Mouse (Mus musculus) induced T-regulatory cell, adult 2 months (primary cell): ENCODE measurements around the gene Atrnl1.

Experiments used
- DNase-seq: peaks from one replicate; pipeline ENCODE4 v3.0.0-alpha.2; 2012; ENCODE audit warnings: low read depth

Gene Atrnl1

DNA sequence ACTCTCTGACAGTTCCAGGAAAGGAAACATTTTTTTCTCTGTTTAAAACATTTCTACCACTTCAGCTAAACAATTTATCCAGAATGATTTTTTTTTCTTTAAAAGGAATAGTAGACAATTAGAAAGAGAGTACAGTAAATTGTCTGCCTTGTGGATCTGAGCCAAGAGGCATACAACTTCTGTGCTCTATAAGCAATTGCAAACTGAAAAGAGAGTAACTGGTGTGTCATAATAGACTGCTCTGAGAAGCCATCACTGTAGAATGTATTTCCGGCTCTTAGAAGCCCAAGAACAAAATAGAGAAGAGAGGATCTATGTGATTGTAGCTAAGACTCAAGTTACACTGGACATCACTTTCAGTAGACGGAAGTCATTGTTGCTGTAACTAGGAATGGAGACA lies 458.1 kb downstream of the Atrnl1 start:
- DNase-seq: no peak

DNA sequence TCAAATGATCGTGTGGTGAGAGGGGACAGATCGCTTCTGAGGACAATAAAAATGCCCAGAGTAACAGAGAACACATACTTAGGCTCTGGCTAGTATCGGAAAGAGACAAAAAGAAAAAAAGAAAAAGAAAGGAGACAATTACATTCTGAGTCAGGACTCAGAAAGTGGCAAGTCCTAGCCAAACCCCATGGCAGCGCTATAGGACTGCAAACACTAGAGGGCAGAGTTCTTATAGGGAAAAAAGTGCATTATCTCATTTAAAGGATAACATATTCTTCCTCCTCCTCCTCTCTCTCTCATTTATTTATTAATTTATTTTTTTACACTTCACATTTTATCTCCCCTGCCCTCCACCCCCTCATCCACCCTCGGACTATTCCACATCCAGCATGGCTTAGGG lies 461.6 kb downstream of the Atrnl1 start:
- DNase-seq: peak; percentile 29

DNA sequence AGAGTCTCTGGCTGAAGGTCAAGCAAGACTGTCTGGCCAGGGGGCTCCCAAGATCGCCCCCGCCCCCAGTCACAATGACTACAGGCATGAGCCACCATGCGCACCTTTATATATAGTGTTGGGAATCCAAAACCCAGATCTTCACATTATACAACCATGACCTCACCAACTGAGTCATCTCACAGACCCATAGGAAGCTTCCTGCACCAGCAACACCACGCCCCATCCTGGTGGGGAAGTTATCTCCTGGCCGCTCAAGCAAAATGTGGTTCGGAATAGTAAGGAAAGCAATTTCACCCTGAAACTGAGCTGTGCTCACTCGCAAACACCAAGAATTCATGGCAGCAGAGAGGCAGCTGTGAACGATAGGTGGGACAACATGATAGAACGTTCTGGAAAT lies 462.0 kb downstream of the Atrnl1 start:
- DNase-seq: no peak

DNA sequence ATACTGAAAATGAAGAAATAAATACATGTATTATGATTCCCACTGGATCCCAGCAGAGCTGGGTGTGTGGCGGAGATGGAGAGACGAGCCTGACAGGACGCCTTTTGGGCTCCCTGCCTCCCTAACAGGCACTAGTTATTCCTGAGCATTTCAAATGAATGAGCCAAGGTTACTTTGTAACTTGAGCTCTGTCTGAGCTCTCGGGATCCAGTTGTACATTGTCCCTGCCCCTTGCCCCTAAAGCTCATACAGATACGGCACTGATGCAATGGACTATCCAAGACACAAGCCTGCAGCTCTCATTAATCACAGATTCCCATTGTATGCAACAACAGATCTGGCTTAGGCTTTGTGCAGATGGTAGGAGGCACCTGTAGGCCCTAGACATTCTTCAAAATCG lies 464.4 kb downstream of the Atrnl1 start:
- no peak for DNase-seq

DNA sequence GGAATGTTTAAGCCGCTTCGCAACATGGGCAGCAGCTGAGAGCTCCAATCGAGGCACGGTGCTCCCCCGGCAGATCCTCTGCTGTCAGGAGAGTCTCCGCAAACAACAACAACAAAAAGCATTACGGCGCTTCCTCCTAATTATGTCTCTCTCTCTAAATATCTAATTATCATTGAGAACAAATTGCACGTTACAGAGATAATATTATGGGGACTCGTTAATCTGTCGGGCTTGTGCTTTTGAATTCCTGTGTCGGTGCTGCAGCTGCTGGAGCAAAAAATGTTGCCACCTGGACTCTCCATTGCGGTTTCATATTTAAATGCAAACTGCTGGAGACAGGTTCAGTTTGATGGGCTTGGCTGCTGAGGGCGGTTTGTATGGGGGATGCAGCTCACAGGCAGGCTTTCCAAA lies 466.1 kb downstream of the Atrnl1 start:
- DNase-seq: no peak

DNA sequence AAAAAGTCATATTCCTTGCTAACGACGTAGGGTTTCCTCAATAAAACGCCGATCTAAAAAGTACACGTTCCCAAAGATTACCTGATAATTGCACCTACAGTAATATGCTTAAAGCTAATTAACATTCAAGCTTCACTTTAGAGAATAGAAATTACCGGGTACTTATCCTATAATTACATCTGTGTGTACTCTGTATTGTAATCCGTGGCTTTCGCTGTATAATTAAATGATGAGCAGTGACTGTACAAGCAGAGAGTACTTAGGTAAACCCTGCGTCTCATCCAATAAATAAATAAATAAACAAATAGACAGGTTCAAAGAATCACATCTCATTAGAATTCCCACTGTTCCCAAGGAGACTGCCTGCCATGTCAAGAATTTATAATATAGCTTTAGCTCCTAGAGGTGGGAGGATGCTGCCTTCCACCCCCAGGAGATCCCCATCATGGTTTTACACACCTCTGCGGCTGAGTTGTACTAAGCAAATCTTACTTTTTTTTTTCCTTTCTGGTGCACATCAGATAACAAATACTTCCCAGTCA lies 466.8 kb downstream of the Atrnl1 start:
- no peak for DNase-seq

DNA sequence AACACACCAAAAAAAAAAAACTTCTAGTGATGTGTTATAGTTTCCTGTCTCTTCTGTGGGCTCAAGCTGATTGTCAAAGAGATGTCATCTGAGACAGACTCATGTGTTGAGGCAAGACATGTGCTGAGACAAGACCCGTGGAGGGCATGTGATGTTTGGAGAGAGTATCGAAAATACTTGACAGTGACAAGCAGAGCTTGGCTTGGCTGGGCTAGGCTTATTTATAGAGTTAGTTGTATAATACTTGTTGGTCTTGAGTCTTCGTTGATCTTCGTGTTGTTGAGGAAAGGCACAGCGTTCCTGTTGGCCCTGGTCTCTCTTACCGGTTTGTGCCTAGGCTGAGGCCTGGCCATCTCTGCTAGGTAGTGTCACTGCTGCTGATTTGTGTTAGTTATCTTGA lies 469.3 kb downstream of the Atrnl1 start:
- no peak for DNase-seq

DNA sequence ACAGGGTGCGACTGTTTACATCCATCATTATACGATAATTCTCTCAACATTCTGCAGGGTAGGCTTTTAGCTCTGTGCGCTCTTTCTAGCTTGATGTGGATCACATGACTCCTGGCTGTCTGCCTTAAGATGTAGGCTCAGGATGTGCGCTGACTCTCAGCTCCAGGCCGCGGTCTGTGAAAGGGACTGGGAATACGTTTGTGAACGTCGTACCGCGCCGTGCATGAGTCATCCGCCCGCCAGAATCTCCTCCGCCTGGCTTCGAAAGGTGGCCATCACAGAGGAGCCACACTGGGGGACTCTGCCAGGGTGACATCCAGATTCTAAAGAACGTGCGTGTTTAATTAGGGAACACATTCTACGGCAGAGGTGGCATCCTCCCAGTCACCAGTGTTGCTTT lies 471.9 kb downstream of the Atrnl1 start:
- DNase-seq: no peak

DNA sequence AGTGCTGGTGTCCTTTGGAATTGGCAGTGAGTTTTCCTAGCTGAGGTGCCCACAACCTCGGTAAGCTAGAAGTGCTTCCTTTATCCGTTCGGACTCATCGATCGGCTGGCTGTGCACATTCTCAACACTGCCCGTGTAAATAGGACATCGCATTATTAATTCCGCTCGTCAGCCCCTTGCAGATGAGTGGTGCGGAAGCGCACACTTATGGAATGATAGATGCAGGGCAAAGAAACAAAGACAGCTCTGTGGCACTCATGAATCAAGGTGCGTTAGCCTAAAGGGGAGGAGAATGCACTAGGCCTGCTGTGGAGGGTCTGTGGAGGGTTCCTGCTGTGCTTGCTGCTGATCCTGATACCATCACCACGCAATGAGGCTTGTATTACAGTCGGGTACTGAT lies 474.0 kb downstream of the Atrnl1 start:
- no peak for DNase-seq

DNA sequence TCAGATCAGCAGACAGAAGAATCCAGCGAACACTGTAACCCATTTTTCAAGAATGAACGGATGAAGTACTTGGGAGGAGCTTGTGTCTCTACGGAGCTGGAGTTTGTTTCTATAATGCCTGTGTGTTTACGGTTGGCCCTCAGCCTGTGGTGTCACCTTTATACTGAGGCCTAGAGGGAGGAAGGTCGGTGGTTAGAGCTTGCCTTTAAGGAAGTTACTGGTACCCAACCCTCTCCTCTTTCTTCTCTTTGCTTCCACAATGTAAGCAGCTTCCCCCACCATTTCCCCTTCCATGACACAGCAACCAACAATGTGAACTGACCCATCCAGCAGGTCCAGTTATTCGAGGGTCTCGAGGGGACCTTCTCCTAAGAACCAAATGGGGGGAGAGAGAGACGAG lies 475.9 kb downstream of the Atrnl1 start:
- DNase-seq: no peak

DNA sequence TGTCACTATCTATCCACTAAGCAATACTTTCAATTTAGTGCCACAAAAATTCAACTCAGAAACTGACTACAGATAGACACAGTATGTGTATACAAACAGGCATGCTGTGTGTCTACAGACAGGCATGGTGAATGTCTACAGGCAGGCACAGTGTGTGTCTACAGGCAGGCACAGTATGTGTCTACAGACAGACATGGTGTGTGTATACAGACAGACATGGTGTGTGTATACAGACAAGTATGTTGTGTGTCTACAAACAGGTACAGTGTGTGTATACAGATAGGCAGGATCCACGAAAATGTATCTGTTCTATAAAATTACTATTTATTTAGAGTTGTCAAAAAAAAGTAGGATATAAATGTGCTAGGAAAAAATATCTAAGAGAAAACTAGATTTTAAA lies 477.1 kb downstream of the Atrnl1 start:
- no peak for DNase-seq

DNA sequence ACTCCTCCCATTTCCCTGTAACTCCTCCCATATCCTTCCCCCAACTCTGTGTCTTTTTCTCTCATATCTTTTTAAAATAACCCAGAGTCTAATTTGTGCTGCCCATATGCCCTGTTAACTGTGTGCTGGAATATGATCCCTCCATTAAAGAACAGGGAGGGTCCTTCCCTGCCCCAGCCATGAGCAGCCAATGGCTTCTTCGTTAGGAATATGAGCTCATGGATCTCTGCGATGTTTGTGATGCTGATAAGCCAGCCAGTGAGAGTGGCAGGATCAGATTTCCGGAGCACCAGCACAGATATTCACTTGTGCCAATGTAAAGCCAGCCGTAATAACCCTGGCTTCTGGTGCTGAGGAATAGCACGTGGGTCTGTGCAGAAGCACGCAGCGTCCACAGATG lies 477.6 kb downstream of the Atrnl1 start:
- no peak for DNase-seq

DNA sequence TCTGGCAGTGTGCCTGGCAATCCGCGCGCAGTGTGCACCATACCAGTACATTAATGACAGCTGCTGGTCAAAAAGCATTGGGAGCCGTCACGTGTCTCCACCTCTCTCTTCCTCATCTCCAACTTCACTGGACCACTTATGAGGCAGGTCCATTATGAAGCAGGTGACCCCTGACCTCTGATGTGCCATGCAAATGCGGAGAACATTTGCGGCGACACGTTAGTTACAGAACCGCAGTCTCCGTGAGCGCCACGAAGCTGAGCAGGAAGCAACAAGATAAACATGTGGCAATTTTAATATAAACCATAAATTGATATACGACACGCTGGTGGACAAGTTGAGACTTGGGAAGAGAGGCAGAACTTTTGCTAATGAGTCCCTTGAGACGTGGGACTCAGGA lies 481.1 kb downstream of the Atrnl1 start:
- DNase-seq: no peak

DNA sequence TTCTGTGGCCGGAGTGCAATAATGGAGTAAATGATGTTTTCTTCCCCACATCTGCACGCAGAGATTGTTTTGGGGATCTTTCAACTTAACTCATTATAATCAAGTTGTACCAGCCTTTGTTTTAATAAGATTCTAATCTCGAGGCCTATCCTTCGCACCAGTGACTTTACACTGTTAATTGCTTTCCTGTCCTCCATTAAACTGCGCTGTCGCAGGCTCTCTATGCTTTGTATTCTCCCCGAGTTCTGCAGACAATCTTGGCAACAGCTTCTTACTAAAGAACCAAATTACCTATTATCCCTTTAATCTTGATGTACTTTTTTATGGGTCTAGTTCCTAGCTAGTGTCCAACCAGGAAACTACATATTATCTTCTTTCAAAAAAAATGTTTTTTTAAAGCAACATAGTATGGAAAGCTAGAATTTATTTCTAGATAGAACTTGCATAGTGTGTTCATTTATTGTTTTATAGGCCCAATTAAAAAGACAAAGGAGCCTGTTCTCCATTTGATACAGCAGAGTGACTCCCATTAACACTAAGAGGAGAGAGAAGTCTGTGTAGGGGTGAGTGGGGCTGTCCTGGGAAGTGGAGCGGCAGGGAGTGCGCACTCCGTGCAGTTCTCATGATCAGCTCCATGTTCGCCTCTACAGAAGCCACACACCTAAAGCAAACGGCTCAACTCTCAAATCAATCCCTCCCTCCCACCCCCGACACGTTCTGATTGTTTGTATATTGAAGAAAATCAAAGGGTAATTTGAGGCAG lies 484.1 kb downstream of the Atrnl1 start:
- DNase-seq: no peak

DNA sequence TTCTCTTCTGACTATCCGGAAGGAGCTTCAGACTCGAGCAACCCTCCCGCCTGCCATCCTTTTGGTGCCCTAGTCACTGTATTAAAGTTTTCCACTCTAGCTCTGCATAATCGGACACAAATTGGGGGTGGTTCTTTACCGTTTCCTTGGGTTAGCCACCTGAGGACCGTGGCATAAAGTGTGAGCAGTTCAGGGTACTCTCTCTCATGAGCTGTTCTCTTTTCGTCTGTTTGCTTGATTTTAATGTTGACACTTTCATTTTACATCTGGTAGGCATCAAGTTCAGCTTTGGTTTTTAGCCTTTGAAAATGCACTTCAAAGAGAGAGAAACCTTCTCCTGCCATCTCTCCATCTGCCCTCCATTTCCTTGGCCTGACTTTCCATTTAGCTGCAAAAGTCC lies 484.9 kb downstream of the Atrnl1 start:
- DNase-seq: peak; percentile 27

DNA sequence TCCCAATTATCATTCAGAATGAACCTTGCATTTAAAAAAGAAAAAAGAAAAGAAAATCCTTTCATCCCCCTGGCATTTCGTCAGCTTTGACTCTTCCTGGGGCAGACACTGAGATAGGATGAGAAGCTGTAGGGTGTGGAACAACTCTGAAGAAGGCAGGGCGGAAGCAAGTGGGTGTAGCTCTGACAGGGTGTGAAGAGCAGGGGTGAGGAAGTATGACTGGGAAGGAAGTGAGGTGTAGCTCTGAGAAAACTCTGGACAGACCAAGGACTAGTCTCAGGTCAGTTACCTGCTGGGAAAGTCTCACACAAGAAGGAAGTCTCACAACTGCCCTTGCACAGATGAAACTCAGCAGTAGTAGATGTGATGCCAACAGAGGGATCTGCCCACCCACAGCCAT lies 486.4 kb downstream of the Atrnl1 start:
- DNase-seq: peak; percentile 39

DNA sequence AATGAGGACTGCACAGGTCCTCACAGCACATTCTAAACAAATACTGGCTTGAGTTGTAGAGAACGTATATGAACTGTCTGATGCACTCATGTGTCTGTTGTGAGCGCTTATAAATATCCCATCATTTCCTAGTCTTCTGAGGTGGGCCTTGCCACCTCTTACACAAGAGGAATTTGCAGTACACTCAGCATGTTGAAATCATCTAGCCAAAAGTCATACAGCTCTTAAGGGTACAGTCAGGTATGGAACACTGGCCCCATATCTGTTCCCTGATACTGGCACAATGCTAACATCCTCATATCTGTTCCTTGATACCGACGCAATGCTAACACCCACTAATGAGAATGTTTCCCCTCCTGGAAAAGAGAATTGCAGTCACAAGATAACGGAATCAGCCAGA lies 488.7 kb downstream of the Atrnl1 start:
- no peak for DNase-seq

DNA sequence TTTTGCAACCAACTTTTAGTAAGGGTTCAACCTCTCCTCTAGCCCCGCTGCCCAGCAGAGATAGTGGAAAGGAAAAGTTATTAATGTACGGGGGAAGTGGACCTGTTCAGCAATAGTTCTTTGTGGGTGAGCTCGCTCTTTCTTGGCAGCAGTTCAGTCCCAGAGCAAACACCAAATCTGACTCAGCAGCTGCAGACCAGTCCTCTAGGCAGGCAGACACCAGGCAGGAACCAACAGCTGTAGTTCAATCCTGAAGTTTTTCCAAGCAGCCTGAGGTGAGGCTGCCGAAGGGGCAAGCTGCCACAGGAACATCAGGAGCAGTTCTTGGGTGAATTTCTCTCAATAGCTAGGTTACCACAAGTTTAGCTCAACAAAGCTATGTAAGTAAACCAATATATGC lies 489.5 kb downstream of the Atrnl1 start:
- DNase-seq: no peak

DNA sequence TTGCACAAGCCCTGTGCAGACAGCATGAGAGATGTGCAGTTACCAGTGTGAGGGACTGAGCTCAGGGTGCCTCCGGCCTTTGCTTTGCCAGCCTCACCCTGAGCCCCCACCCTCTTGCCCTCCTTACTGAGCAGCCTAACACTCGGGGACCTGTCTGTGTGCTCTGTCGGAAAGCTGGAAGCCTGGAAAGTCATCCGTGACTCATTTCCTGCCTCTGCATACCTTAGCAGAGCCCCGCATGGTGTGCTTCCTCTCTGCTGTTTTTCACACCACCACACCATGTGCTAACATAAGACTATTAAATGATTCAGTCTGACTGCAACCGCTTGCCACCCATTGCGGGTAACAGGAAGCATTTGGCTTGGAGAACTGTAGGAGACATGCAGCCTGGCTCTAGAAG lies 493.7 kb downstream of the Atrnl1 start:
- peak; percentile 23 for DNase-seq

DNA sequence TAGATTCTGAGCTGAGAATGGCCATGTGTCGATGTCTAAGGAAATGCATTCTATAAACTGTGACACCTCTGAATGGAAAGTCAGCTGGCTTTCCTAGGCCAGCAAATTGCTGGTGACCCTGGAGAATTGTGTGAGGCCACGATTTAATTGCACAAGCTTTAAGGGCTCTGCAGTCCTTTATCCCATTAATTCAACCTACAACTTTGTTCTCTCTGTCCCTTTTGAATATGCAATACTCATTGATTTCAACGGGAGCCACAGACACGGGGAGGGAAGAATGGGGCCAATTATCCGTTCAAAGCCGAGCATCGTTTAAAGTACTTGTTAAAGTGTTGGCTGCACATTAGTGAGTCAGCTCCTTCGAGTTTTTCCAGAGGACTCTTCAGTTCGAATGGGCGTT lies 496.8 kb downstream of the Atrnl1 start:
- no peak for DNase-seq

DNA sequence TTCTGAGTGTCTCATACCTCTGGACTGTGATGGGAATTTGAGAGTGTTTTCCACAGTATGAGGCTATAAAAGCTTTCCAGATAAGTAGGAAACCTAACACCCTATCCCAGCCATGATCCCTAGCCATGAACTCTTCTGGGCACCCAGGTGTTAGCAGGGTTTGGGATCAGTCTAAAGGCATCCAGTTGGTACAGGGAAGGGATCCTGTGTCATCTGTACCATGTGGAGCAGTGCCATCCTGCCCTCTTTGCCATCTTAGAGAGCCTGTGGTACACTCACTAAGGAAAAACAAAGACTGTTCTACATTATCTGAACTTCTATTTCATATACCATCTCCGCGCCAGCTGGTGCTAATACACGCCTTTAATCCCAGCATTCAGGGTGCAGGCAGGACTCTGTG lies 499.7 kb downstream of the Atrnl1 start:
- DNase-seq: no peak

DNA sequence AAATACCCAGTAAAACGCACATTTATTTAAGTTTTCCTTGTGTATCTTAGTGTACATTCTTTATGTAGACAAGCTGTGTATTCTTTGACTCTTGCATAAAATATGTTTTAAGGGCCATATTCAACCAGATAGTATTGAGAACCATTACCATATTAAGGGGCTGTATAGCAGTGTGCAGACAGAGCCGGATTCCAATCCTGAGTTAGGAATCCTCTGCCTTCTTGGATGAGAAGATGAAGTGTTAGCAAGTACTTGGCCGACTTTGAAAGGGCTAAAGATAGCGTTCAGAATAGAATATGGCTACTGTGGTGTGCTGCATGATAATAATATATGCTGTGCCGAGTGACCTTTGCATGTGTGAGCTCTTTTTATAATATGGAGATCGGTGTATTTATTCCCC lies 500.5 kb downstream of the Atrnl1 start:
- no peak for DNase-seq

DNA sequence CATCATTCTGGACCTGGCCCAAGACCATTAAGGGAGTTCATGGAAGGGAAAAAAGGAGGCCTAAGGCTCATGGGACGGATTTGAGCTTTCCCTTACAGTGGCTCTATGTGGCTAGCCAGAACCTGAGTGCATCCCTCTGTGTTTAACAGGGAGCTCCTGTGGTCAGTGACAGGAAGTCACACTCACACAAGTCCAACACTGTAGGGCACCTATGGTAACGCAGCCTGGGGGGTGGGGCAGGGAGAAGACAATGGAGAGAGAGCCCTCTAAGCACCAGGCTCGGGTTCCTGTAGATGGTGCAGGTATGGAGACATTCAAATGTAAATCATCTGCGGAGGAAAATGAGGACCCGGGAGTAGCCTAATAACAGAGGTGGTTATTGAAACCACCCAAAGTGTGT lies 501.3 kb downstream of the Atrnl1 start:
- DNase-seq: no peak

DNA sequence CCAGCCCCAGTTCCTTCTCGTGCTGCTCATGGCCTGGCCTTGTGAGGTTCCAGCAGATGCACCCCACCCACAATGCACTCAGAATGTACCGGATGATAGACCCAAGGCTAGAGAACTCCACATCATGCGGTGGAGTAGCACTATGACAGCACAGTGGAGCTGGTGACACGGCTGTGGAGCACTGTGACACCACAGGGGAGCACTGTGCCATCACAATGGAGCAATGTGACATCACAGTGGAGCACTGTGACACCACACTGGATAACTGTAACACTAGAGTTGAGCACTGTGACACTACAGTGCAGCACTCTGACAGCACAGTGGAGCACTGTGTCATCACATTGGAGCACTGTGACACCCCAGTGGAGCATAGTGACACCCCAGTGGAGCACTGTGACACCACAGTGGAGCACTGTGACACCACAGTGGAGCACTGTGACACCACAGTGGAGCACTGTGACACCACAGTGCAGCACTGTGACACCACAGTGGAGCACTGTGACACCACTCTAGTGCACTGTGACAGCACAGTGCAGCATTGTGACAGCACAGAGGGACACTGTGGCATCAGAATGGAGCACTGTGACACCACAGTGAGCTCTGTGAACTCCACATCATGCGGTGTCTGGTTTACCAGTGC lies 502.4 kb downstream of the Atrnl1 start:
- DNase-seq: no peak
